Mouse (Mus musculus) naive thymus-derived CD4-positive, alpha-beta T cell, adult 2 months (primary cell): Measurements from ENCODE around the gene Hsd11b1.
"Not testable (repeated sequence)": the region's sequence is repeated elsewhere in the genome, so short reads cannot be mapped to it uniquely, and the experiment has no call there.

Source experiments
- DNase-seq: peaks from one replicate; pipeline ENCODE4 v3.0.0-alpha.2; 2011; ENCODE audit warnings: low read depth

Gene Hsd11b1

DNA sequence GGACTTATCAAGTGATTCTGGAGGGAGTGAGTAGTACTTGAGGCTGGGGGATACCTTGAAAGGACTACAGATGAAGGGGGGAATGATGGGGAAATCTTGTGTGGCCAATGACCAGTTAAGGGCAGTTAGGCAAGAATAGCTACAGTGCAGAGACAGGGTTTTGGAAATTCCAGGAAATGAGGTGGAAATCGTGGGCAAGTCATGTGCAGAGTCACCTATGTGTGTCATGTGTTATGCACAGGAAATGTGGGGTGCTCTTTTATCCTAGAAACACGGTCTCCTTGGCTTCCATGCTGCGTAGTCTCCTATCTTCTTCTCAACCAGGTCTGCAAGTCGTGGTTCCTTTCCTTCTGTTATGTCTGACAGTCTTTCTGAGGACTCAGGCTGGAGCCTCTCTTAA, 15.6 kb upstream of the Hsd11b1 start:
- peak; percentile 45 for DNase-seq

DNA sequence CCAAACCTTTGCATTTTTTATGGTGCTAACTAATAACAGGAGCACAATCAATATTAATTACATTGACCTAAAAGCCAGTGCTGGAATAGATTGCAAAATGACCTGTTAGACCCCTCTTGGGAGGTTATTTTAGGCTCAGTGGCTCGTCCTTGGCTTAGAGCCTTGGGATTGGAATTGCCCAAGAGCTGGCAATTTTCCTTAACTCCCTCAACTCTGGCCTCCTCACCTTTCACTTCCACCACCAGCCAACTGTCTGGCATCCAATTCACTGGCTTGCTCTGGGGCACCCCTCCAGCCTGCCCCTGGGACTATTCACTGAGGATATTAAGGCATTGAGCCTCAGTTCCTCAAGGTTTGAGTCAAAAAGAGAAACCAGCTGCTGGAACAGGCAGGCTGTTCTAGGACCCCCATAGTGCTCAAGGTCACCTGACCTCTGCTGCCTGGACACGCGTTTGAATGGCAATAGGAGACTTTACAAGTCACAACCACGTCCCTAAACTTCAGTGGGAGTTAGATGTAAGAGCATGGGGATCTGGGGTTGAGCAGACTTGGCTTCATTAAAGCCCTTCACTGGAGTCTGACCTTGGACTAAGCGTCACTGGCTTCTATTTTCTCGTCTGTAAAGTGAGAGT, 14.7 kb upstream of the Hsd11b1 start:
- no peak for DNase-seq

DNA sequence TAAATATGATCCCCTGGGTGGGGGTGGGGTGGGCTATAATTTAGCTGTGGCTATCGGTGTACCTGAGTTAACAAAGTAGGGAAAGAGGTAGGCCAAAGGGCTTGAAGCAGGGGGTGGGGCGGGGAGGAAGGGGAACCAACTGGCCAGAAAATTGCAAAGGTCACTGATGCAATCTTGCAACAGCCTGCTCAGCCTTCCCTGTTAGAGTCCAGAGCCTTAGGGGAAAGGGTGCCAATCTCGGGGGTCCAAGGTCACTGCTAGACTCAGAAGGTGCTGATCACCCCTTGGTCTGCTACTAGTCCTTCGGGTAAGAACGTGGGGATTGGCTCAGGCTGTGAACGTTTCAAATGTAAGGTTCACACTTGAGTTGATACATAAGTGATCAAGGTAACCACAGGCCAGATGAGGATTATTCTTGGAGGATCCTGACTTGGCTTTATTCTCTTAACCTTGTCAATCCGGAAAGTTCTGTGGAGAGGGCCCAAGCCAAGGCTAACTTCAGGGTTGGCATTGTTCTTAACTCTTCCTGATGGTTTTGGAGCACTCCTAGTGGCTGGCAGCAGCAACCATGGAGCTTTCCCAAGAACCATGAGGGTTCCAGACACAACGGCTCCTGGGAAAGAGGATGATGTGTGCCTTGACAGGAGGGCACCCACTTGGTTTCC, 10.7 kb upstream of the Hsd11b1 start:
- DNase-seq: no peak

DNA sequence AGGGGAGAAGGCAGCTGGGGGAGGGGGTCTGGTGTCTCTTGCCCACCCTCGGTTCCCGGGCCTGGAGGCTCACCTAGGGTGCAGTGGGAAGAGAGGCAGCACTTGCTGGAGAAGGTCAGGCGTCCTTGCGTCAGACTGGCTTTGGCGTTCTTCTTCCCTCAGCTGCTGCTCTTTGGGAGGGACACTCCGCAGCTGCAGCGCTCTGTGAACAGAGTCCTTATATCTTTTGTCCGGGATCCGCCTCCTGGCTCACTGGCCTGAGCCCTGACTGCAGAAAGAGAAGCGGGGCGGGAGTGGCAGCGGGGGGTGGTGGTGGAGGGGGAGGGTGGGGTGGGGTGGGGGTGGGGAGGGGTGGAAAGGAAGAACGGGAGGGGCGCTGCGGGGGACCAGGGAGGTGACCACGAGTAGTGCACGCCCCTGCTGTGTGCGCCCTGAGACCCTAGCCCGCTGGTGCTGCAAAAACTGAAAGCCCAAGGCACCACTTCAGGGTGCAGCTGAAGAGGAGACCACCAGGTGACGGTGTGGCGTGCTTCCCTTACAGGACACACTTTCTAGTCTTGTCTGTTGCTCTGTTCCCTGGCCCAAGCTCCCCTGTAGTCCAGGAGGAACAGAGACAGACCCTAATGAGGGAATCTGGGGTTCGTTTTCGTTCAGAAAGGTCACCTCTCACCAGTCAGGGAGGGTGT, 9.2 kb upstream of the Hsd11b1 start, which contains the start of gene G0s2:
TSS of gene G0s2 (minus strand) at position 302 of the 686 bp plus-strand sequence.
- DNase-seq: peak; percentile 71

DNA sequence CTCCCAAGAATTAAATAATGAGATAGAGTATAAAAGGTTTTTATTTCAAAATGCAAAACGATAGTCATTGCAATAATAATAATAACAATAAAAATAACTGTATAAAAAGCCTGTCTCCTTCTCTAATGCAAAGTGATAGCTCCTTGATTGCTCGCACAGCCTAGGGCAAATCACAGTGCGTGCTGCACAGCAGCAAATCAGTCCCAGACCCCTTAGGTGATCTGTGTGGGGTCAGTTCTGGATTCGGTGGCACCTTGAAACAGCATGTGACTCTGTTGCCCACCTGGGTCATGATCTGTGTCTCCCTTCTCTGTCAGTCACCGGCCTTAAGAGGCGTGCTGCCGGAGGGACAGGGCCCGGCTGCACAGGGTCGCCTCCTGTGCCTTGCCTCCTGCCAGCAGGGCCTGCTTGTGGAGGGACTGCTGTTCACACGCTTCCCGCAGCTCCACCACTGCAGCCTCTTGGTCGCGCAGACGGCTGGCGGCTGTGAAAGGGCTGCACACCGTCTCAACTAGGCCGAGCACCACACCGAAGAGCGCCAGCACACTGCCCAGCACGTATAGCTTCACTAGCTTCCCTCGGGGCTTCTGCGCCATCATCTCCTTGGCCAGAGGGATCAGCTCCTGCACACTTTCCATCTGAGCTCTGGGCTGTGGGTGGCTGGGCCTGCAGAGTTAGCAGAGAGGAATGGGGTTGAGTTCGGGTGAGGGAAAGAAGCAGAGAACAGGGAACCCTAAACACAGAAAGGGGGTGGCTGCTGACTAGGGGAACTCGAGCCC, 8.5 kb upstream of the Hsd11b1 start:
- no peak for DNase-seq

DNA sequence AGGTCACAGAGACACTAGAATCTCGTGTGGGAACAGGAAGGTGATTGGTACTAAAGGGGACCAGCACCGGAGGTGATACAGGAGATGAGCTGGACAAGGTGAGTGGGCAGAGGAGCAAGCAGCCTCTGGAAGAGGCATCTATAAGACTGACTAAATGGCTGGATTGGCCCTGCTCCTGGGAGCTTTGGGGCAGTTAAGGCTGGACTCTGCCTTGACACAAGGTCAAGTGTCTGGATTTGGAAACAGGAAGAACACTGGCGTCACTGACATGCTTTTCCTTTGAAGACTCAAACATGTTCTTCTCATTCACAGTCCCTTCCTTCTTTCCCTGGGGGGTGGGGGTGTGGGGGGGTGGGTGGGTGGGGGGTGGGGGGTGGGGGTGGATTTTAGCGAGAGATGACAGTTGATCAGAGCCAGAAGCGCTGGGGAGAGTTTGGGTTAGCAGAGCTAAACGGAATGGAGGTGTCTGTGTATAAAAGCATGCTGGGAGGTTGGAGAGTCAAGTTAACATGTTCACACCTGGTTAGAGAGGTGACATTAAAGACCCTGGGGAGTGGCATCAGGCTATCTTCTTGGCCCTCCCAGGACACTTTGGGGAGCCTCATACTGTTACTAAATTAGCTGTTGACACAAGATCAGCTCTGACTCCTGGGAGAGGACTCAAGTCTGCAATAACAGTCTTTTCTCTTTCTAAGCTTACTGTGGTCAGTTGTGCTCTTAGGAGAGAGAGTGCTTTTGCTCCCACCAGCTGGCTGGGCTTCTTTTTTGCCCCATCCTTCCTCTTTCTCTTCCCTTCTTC, 7.3 kb upstream of the Hsd11b1 start:
- DNase-seq: no peak

DNA sequence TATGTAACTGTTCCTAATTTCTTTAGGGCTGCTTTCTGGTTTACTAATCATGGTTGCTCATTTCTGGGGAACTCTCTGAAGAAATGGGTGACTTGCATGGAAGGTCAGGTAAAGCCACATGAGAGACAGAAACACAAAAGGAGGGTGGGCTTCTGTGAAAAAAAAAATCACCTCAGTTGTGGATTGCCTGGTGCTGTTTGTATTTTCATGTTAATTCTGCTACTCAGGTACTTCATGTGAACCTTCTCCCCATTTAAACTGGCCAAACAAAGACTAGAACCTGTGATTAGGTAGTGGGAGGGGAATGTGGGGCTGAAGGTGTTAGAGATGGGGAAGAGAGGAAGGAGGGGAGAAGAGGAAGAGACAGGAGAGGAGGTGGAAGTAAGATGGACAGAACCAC, 1.9 kb upstream of the Hsd11b1 start:
- no peak for DNase-seq

DNA sequence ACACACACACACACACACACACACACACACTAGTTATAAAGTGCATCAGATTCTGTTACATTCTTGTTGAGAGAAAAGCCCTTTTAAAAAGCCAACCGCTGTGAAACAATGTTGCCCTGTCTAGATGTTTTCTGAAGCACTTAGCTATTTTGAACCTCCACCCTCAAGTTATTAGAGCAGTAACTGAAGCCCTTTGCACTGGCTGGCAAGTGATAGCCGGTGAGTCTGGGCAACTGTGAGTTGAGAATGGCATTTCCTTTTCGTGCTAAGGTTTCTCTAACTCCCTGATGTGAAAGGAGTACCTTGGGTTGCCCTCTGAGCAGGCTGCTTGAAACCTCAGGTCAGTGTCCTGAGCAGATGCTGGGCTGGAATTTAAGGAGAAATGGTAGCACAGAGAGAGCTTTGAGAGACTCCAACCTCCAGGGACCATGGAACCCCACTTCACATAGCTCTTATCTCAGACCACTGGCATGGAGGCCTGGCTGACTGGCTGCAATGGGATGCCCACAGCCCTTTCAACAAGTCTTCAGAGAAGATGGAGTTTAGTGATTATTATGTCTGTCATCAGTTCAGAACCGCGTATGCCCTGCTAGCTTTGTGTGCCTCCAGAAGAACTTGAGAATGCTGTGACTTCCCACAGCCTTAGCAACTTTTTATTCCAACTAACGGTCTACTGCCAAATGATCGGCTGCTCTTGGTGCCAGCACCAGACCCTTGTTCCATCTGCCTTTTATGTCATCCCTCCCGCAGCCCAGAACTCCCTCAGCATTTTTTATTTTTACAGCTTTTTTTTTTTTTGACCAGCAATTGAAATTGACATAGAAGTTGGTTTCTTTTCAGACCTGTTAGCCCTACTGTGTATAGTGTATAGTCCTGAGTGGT, 608 bp downstream of the Hsd11b1 start:
- peak; percentile 45 for DNase-seq

DNA sequence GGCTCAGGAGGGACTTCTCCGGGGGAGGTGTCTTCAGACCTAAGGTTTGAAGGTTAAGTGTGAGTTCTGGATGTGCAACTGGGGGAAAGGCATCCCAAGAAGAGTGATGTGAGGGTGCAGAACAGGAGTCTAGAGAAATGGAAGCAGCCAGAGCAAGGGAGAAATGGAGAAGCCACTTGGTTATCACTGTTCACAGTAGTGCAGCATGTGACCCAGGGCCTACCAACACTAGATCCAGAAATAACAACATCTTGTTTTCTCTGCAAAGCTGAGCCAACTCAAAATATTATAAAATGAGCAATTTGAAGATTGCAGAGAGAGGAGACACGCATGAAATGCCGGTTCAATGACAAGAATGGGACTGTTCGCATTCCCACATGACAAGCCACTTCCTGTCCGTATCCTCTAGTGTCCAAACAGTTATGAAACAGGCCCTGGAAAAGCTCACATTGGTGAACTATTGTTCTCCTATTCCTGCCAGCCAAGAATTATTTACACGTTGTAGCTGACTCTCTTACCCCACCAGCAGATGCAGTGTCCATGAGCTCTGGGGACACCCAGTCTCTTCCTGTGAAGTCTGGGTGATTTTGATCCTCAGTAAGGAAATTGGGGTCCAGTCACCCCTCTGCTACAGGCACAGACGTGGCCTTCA, 1.9 kb downstream of the Hsd11b1 start:
- DNase-seq: no peak

DNA sequence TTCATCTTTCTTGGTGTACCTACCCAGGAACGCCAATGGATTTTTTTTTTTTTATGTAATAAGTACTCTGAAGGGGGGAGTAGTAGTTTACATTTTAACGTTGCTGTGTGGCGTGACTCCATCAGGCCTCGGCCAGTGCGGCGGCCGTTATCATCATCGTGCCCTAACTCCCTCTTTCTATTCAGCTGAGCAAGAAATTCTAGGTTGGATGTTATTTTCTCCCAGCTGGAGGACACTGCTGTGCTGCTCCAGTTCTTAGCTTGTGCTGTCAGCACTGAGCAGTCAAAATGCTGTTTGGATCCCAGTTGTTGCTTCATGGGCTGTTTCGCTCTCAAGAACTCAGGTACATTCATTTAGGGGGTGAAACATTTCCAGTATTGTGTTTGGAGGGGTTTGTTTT, 4.3 kb downstream of the Hsd11b1 start:
- no peak for DNase-seq

DNA sequence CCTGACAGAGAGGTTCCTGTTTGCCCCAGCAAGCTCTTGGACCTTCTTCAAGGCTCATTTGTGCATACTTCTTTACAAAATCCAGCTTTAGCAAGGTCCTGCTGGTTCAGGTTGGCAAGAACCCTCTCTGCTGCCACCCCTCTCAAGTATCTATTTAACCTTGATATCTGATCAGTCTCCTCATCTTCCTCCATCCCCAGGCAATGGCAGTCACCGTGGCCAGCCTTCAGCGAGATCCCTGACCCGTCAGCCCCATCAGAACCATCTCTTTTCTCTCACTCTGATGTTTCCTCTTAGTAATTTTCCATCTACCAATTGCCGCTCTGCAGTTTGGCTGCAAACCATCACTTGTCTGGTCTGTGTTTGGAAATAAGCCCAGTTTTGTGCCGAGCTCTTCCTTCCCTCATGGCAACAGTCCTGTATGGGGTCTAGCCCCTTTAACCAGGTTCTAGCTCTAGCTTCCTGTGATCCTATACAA, 7.2 kb downstream of the Hsd11b1 start:
- no peak for DNase-seq

DNA sequence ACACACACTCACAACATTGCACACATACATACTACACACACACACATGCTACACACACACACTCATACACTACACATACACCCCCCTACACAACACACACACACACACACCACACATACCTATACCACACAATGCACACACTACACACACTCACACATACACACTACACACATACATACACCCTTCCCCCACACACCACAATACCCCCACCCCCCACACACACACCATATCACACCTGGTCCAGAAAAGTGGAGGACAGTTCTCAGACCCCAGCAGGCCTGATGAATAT, 7.6 kb downstream of the Hsd11b1 start:
- no peak for DNase-seq

DNA sequence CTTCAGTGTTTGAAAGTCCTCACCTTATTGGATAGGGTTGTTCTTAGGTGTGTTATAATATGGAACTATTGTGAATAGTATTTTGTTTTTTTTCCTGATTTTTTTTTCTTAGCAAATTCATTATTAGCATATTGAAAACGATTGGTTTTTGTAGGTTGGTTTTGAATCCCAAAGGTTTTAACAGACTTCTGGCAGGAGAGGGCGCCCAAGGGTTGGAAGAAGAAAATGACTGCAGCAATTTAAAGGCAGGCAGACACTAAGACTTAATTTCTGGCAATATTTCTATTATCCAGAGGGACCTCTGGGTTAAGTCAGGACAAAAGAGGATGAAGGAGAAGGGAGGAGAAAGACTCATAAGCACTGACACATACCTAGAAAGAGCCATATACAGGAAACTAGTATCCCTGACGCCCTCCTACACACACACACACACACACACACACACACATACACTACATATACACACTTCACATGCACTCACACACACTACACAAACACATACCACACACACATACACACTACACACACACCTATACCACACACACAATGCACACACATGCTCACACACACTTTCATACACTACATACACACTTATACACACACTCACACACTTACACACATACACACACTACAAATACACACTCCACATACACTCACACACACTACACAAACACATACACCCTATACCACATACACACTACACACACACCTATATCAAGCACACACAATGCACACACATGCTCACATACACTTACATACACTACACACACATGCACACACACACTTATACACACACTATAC, 8.2 kb downstream of the Hsd11b1 start:
- DNase-seq: peak; percentile 77

DNA sequence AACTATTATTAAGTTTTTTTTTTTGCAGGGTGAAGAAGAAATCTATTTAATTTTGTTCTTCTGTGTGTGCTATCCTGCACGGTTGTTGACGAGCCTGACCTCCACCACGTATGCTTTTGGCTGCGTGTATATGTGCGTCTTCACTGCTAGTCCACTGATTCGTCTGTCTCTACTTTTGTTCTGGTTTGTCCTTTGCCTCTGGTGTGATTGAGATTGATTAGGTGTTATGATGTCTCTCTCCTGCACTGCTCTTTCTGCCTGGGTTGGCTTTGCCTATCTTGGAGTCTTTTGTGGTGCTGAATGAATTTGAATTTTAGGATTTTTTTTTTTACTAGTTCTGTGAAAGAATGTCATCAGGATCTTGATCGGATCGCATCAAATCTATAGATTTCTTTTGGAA, 8.8 kb downstream of the Hsd11b1 start:
- DNase-seq: no peak

DNA sequence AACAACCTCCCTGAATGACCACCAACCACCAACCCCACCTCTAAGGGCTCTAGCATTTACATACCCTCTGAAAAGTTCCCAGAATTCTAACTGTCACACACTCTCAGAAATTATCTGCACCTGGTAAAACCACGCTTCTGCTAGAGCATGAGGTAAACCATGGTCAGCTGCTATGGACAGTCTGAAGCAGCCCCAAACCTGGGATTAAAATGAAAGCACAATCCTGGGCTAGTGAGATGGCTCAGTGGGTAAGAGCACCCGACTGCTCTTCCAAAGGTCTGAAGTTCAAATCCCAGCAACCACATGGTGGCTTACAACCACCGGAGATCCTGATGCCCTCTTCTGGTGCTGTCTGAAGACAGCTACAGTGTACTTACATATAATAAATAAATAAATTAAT, 10.0 kb downstream of the Hsd11b1 start:
- not testable (repeated sequence) for DNase-seq

DNA sequence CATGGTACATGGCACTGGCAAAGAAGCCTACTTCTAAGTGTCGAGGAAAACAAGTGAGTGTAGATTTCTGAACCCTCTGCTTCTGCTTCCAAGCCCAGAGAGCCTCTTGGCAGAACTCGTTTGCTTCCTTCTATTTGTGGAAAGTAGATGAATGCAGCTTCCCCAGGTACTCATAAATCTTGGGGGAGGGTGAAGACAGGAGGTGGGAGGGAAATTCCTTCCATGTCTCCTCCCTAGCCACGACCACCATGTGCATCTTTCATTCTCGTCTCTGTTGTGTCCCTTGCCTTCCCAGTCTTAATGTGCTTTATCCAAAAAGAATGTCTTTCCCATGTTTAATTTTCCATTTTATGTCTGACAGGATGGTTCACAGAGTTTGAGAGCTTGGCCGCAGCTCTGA, 11.3 kb downstream of the Hsd11b1 start:
- no peak for DNase-seq

DNA sequence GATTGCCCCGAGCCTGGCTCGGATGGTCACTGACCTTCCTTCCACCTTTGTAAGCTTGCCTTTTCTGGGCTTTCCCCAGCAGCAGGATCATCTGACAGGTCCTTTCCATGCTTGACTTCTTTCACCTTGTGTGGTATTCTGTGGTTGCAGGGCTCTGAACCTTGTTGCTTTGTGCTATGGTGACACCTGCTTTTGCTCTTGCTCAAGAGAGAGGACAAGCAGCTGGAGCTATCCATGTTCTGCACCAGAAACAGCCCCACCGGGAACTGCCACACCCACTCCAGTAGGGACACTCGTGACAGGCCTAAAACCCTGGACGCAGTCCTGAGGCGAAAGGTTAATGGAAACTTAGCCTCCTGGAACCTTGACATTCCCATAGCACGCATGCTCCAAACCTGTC, 12.5 kb downstream of the Hsd11b1 start:
- no peak for DNase-seq

DNA sequence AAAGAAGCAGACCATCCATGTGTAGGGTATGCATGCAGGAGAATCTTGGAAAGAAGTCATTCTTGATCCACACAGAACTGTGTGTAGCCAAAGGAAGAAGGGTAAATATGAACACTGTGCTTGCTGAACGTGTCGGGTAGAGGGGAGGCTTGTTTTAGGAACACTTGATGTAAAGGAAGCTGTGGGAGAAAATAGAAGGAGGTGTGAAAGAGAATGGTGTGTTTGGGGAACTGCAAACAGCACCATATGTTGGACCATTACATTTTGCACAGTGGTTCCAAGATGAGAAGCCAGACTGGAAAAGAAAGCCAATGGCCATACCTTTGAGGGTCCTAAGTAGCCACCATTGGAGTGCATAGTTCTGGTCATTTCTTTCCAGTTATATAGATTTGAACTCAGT, 13.8 kb downstream of the Hsd11b1 start:
- no peak for DNase-seq

DNA sequence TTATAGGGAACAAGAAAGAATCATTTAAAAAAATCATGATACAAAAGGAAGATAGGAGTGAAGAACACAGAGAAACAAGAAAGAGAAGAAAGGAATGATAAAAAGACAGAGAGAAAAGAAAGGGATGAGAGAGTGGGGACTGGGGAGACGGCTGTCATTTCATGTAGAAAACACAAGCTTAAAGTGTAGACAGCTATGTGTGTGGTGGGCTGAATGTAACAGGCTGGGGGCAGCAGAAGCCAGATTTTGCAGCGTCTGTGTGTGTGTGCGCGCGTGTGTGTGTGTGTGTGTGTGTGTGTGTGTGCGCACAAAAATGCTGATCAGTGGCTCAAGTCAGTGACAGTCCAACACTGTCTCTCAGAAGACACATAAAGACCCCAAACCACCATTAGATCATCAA, 19.6 kb downstream of the Hsd11b1 start:
- no peak for DNase-seq
